Mouse (Mus musculus) liver, postnatal 0 days (tissue): ENCODE results near the gene Arhgdia.
A peak's percentile ranks its signal among the peaks of the same experiment; 100 is the strongest.

Source experiments
- CTCF ChIP-seq: sonication (generic); IDR thresholded peaks from 2 replicates; pipeline ENCODE4 v1.5.1; 2016; ENCODE audit warnings: antibody characterized with exemption, low read depth
- EP300 ChIP-seq: IDR thresholded peaks from 2 replicates; pipeline ENCODE4 v1.6.1; 2016; ENCODE audit warnings: antibody characterized with exemption, low read depth, mild to moderate bottlenecking

GRCm38 (mm10) chr11:120623961-120624679 lies 42.7 kb upstream of the Arhgdia start:
- TF ChIP-seq EP300 (no peak), CTCF (peak; percentile 87)
